ENCODE assay signal across 23 mouse cellular contexts in the genomic region with DNA sequence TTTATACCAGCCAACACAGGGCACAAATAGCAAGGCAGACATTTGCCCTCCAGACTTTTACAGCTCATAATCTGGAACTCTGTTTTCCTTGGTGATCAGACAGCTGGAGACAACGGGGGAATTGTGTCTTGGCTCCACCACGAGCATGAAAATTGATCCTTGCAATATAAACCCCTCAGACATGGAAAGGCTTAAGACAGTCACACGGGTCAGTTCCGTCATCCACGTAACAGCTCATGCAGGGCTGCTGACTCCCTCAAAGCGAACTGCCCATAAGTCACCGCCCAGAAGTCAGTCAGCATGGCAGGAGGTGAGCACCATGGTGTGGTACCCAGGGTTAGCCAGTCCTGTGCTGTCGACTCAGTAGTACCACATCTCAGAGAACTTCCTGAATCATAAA.
DNase-seq lines count a peak whose midpoint lies in the region; ATAC-seq lines count a peak whose summit lies in the region.
"Had no signal": no experiment of that assay in that cellular context is flagged by ENCODE, and none has a peak within 500 bp of the region (broad histone marks: within the 10 kb centered on the region; RNA-seq: fewer than 3 reads in every experiment).

No protein-coding gene starts in this region.

- ATAC-seq in hindbrain, embryonic 16.5 days: 0 out of 2 replicates have a peak, but pooled peaks have one; percentile 20
- 0 out of 2 replicates have a peak, but pooled peaks have one; percentile 24 for ATAC-seq in embryonic facial prominence, embryonic 15.5 days (ENCODE audit: insufficient number of reproducible peaks, low FRiP score, low TSS enrichment, low read depth)
- peak; percentile 47; the same call in 1 of the 2 replicates for ATAC-seq in limb, embryonic 12.5 days (ENCODE audit: insufficient number of reproducible peaks, insufficient read depth, low FRiP score, low TSS enrichment, low read depth)
- ATAC-seq in heart, embryonic 11.5 days (replicated peaks; ENCODE audit: insufficient number of reproducible peaks, low FRiP score, low TSS enrichment): no peak
- ATAC-seq: forebrain, embryonic 15.5 days; liver, embryonic 12.5 days had no signal

- peaks cover 3% of the 10 kb centered on the region; the same call in 1 of the 2 replicates for H3K4me1 ChIP-seq in hindbrain, embryonic 16.5 days (ENCODE audit: control insufficient read depth, insufficient read depth, low read depth, low read length)
- H3K4me1 ChIP-seq in hindbrain, embryonic 10.5 days (replicated peaks): no peaks in the 10 kb centered on the region; the same call in 1 of the 2 replicates
- H3K4me1 ChIP-seq in embryonic facial prominence, embryonic 15.5 days: peaks cover 7% of the 10 kb centered on the region
- H3K4me1 ChIP-seq in limb, embryonic 12.5 days (replicated peaks): peaks cover 26% of the 10 kb centered on the region
- no peaks in the 10 kb centered on the region for H3K4me1 ChIP-seq in heart, embryonic 11.5 days (ENCODE audit: control insufficient read depth, insufficient read depth, low read length)
- H3K4me1 ChIP-seq: forebrain, embryonic 15.5 days; midbrain, embryonic 12.5 days had no signal

- H3K36me3 ChIP-seq in hindbrain, embryonic 16.5 days (ENCODE audit: control insufficient read depth, insufficient read depth, low read length): no peaks in the 10 kb centered on the region
- no peaks in the 10 kb centered on the region for H3K36me3 ChIP-seq in hindbrain, embryonic 10.5 days
- H3K36me3 ChIP-seq in embryonic facial prominence, embryonic 15.5 days: no peaks in the 10 kb centered on the region
- no peaks in the 10 kb centered on the region for H3K36me3 ChIP-seq in limb, embryonic 12.5 days
- H3K36me3 ChIP-seq in heart, embryonic 11.5 days (ENCODE audit: control insufficient read depth, insufficient read depth, low read length): no peaks in the 10 kb centered on the region
- H3K36me3 ChIP-seq: forebrain, embryonic 15.5 days; heart, embryonic 15.5 days; liver, embryonic 12.5 days; midbrain, embryonic 12.5 days had no signal

- no peaks in the 10 kb centered on the region for H3K27me3 ChIP-seq in hindbrain, embryonic 16.5 days (replicated peaks; ENCODE audit: control insufficient read depth, insufficient read depth, low read length)
- no peaks in the 10 kb centered on the region for H3K27me3 ChIP-seq in hindbrain, embryonic 10.5 days (ENCODE audit: insufficient read depth, poor library complexity, severe bottlenecking)
- no peaks in the 10 kb centered on the region for H3K27me3 ChIP-seq in embryonic facial prominence, embryonic 15.5 days
- no peaks in the 10 kb centered on the region for H3K27me3 ChIP-seq in limb, embryonic 12.5 days
- H3K27me3 ChIP-seq in heart, embryonic 11.5 days (ENCODE audit: control insufficient read depth, insufficient read depth, low read length): no peaks in the 10 kb centered on the region
- H3K27me3 ChIP-seq: forebrain, embryonic 15.5 days; heart, embryonic 15.5 days; liver, embryonic 12.5 days; midbrain, embryonic 12.5 days had no signal

- no peak overlapping the region for H3K4me3 ChIP-seq in hindbrain, embryonic 16.5 days (ENCODE audit: low read length)
- H3K4me3 ChIP-seq in hindbrain, embryonic 10.5 days: no peak overlapping the region
- no peak overlapping the region for H3K4me3 ChIP-seq in embryonic facial prominence, embryonic 15.5 days (replicated peaks)
- H3K4me3 ChIP-seq in limb, embryonic 12.5 days (replicated peaks): no peak overlapping the region
- no peak overlapping the region for H3K4me3 ChIP-seq in heart, embryonic 11.5 days (ENCODE audit: low read depth, low read length)
- H3K4me3 ChIP-seq: forebrain, embryonic 15.5 days; heart, adult 2 months; heart, embryonic 15.5 days; left cerebral cortex, adult 2 months; liver, embryonic 12.5 days; midbrain, embryonic 12.5 days had no signal

- DNase-seq in hindbrain, embryonic 10.5 days (ENCODE audit: low spot score): no peak
- DNase-seq in thymus, postnatal 25 days: no peak
- no peak for DNase-seq in kidney, postnatal 10 days
- DNase-seq: adrenal gland, adult 8-10 months; cerebellum, adult 11-12 months; gastrocnemius, postnatal 25 days; heart, adult 2 months; heart, postnatal 36 days; kidney, adult 11 months; lung, adult 2 months; lung, postnatal 14 days; retina, postnatal 1 day; right cerebral cortex, postnatal 25 days; spleen, adult 18-20 months had no signal

- no peak overlapping the region for H3K4me2 ChIP-seq in hindbrain, embryonic 16.5 days (ENCODE audit: low read length)
- no peak overlapping the region for H3K4me2 ChIP-seq in embryonic facial prominence, embryonic 15.5 days (replicated peaks)
- no peak overlapping the region for H3K4me2 ChIP-seq in limb, embryonic 12.5 days
- H3K4me2 ChIP-seq in heart, embryonic 11.5 days: no peak overlapping the region
- H3K4me2 ChIP-seq: forebrain, embryonic 15.5 days; heart, embryonic 15.5 days; liver, embryonic 12.5 days; midbrain, embryonic 12.5 days had no signal

- 42% methylated on average over 8 of the region's 8 CpGs for whole genome bisulfite sequencing in hindbrain, embryonic 16.5 days
- WGBS in hindbrain, embryonic 10.5 days: 49% methylated on average over 8 of the region's 8 CpGs
- WGBS in embryonic facial prominence, embryonic 15.5 days: 24% methylated on average over 8 of the region's 8 CpGs
- 22% methylated on average over 8 of the region's 8 CpGs for WGBS in limb, embryonic 12.5 days
- WGBS in heart, embryonic 11.5 days (ENCODE audit: insufficient replicate concordance): 74% methylated on average over 8 of the region's 8 CpGs

- no peak overlapping the region for H3K9ac ChIP-seq in hindbrain, embryonic 16.5 days (ENCODE audit: low read depth, low read length)
- H3K9ac ChIP-seq in embryonic facial prominence, embryonic 15.5 days: no peak overlapping the region
- H3K9ac ChIP-seq in limb, embryonic 12.5 days (replicated peaks): no peak overlapping the region
- no peak overlapping the region for H3K9ac ChIP-seq in heart, embryonic 11.5 days (ENCODE audit: low read depth, low read length)
- H3K9ac ChIP-seq: forebrain, embryonic 15.5 days; heart, embryonic 15.5 days; liver, embryonic 12.5 days; midbrain, embryonic 12.5 days had no signal

- H3K27ac ChIP-seq in hindbrain, embryonic 16.5 days (ENCODE audit: low read depth, low read length): peak overlapping the region; percentile 1; the same call in 1 of the 2 replicates
- no peak overlapping the region for H3K27ac ChIP-seq in hindbrain, embryonic 10.5 days
- no peak overlapping the region for H3K27ac ChIP-seq in embryonic facial prominence, embryonic 15.5 days (replicated peaks)
- peak overlapping the region; percentile 57 for H3K27ac ChIP-seq in limb, embryonic 12.5 days
- no peak overlapping the region for H3K27ac ChIP-seq in heart, embryonic 11.5 days (ENCODE audit: low read depth, low read length)
- H3K27ac ChIP-seq: forebrain, embryonic 15.5 days; heart, adult 2 months; heart, embryonic 15.5 days; left cerebral cortex, adult 2 months; liver, embryonic 12.5 days; midbrain, embryonic 12.5 days had no signal

- H3K9me3 ChIP-seq in hindbrain, embryonic 16.5 days (ENCODE audit: control insufficient read depth, low read length): no peaks in the 10 kb centered on the region
- no peaks in the 10 kb centered on the region for H3K9me3 ChIP-seq in hindbrain, embryonic 10.5 days
- no peaks in the 10 kb centered on the region for H3K9me3 ChIP-seq in embryonic facial prominence, embryonic 15.5 days (replicated peaks)
- no peaks in the 10 kb centered on the region for H3K9me3 ChIP-seq in limb, embryonic 12.5 days
- no peaks in the 10 kb centered on the region for H3K9me3 ChIP-seq in heart, embryonic 11.5 days (replicated peaks; ENCODE audit: control insufficient read depth, low read length)
- H3K9me3 ChIP-seq: forebrain, embryonic 15.5 days; heart, embryonic 15.5 days; liver, embryonic 12.5 days; midbrain, embryonic 12.5 days had no signal

Comparison
In these comparisons a context has a peak if more than half of its experiments do, and no peak if none do; other contexts are left out.
1. H3K27ac ChIP-seq: peak in hindbrain, embryonic 16.5 days (single experiment) and limb, embryonic 12.5 days (single experiment); none in hindbrain, embryonic 10.5 days (single experiment), embryonic facial prominence, embryonic 15.5 days (single experiment) and heart, embryonic 11.5 days (single experiment).